ENCODE assay signal across 20 mouse cellular contexts in genomic region chr8:125600033-125600686, GRCm38 (mm10). TPM values are rescaled to one million over a fixed set of nuclear protein-coding genes. Genes with fewer than 3 reads are reported as not detected.
A peak's percentile ranks its signal among the peaks of the same experiment; 100 is the strongest.
DNase-seq lines count a peak whose midpoint lies in the region; ATAC-seq and TF ChIP-seq lines count a peak whose summit lies in the region.
"Had no signal": no experiment of that assay in that cellular context is flagged by ENCODE, and none has a peak within 500 bp of the region (broad histone marks: within the 10 kb centered on the region; RNA-seq: fewer than 3 reads in every experiment).

No protein-coding gene starts in this region.

- no peak for DNase-seq in layer of hippocampus, adult 2 months (ENCODE audit: low spot score in 2 of 2)
- no peak for DNase-seq in layer of hippocampus, postnatal 14 days (ENCODE audit: low spot score in 2 of 2)
- DNase-seq in brain, adult 2 months (ENCODE audit: low read depth, low spot score) = peak; percentile 21
- DNase-seq in retina, embryonic 14.5 days (ENCODE audit: low spot score) = peak; percentile 44
- no peak for DNase-seq in cerebellum, adult 9-11 months
- DNase-seq in cerebellum, adult 9-10 months = no peak
- DNase-seq: adrenal gland, postnatal 36 days; cerebellum, postnatal 14 days; kidney, adult 2 months; kidney, postnatal 10 days; right cerebral cortex, postnatal 25 days; thymus, adult 2 months had no signal

- ATAC-seq in hematopoietic stem cell, adult 5-6 weeks (replicated peaks in 1 of 2; ENCODE audit: insufficient read depth in 1 of 2, low FRiP score in 2 of 2, low TSS enrichment in 1 of 2, low read depth in 1 of 2, poor library complexity in 2 of 2, severe bottlenecking in 2 of 2) = peak; percentile 76 to 89
- ATAC-seq: lung, postnatal 0 days had no signal

- H3K27ac ChIP-seq in layer of hippocampus, adult 2 months = peak overlapping the region; percentile 67; the same call in 1 of the 2 replicates
- H3K27ac ChIP-seq: embryonic facial prominence, embryonic 10.5 days; hindbrain, embryonic 12.5 days; limb, embryonic 12.5 days; liver, embryonic 15.5 days; neural tube, embryonic 12.5 days; stomach, embryonic 15.5 days had no signal

- no peak overlapping the region for H3K4me3 ChIP-seq in layer of hippocampus, adult 2 months
- H3K4me3 ChIP-seq: embryonic facial prominence, embryonic 10.5 days; hindbrain, embryonic 12.5 days; limb, embryonic 12.5 days; liver, embryonic 15.5 days; neural tube, embryonic 12.5 days; stomach, embryonic 15.5 days had no signal

- TF ChIP-seq CTCF in layer of hippocampus, adult 2 months (conservative IDR thresholded peaks at IDR 0.05) = no peak

RNA-seq across cellular contexts. Expression of gene Sipa1l2, which starts 30.6 kb away (rescaled TPM):
- 10 to 100 TPM; 69.5 to 72.1 TPM for total RNA-seq in layer of hippocampus, adult 2 months (2021)
- 10 to 100 TPM; 36.9 to 42.0 TPM for total RNA-seq in layer of hippocampus, postnatal 14 days (2021)
- 0.94 and 2.4 TPM in 2 replicates for total RNA-seq in hematopoietic stem cell, adult 5-6 weeks (2017)

Comparison
In these comparisons a context has a peak if more than half of its experiments do, and no peak if none do; other contexts are left out.
1. DNase-seq: peak in brain, adult 2 months (single experiment) and retina, embryonic 14.5 days (single experiment); none in layer of hippocampus, adult 2 months (0 of 2), layer of hippocampus, postnatal 14 days (0 of 2), cerebellum, adult 9-11 months (single experiment) and cerebellum, adult 9-10 months (single experiment).
2. RNA of gene Sipa1l2, which starts 30.6 kb away (total RNA-seq): 69.5 to 72.1 TPM in layer of hippocampus, adult 2 months and 36.9 to 42.0 TPM in layer of hippocampus, postnatal 14 days; 0.94 to 2.4 TPM in hematopoietic stem cell, adult 5-6 weeks; every median in the first group is over 10 times any median in the second.